Mouse (Mus musculus): ENCODE results near the gene Ldlrad3.
A peak's percentile ranks its signal among the peaks of the same experiment; 100 is the strongest.

DNA sequence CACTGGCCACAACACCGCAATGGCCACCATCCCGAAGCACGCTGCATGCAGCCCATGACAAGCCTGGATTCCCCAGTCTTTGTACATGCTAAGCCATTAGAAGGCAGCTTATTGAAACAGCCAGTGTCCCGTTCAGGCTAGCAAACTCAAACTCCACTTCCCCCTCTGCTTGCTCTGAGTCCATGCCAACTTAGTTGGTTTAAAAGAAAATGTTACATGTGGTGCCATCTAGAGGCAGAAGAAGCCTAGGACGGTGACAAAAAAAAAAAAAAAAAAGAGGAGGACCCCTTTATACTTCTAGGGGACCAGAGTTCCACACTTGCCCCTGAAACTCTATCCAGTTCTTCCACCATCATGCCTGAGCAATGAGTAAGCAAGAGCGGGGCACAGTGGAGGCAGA lies 78.9 kb downstream of the Ldlrad3 start:
- peak; percentile 58 for TF ChIP-seq CTCF (IDR thresholded peaks at IDR 0.05; ENCODE audit: low read depth)
- TF ChIP-seq EP300 (IDR thresholded peaks at IDR 0.05; ENCODE audit: low read depth): no peak

Data from liver, postnatal 0 days (tissue).